Mouse (Mus musculus): ENCODE data around the gene Fgf23.
A peak's percentile ranks its signal among the peaks of the same experiment; 100 is the strongest.

The Fgf23 gene

DNA sequence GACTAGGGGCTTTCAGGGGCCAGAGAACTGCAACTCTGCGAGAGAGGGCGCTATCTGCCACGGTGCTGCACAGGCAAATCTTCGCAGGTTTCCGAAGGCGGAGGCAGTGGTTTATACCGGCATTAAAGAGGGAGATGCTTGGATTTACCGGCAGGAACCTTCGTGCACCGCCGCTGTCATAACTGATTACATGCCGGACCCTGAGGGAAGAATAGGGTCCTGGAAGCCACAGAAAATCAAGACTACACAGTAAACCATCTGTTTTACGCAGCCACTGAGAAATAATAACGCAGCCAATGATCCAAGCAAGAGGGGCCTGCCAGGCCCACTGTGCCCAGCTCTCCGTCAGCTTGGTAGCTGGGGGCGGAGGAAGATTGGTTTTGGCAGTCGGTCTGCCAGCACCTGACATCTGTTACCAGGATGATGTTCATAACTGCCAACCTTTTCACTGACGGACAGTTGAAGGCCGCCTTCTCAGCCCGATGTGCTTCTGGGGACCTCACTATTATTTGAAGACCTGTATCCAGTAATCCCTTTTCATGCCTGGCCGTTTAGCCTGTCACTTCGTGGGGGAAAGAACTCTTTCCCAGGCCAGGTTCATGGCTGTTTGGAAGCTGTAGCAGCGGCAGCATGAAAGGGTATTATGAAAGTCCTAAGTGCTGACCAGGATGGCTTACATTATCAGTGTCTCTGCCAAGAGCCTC, 42.2 kb downstream of the Fgf23 start:
- no peak for DNase-seq

DNA sequence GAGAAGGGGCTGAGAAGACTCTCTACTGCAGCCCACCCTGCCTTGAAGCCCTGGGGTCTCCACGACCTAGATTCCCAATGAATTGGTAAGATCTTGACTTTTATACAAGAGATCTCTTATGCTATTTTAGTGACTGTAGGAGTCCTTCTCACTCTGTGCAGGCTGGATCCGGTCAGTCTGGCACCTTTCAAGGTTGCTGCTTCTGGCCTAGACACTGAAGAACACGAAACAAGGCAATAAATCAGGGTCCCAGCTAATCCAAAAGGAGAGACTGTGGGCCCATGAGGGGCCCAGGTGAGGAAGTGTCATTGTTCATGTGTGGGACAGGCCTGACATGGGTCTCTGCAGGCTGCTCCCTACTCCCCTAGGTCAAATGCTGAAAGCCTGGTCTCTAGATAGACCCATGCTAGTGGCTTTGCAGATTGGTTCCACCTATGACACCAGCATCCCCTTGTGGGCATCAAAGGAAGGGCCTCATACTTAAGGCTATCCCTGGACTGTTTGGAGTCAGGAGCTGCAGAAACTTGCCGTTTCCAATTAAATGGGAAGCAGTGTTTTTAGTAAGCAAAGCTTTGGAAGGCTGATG, 49.6 kb downstream of the Fgf23 start:
- peak; percentile 19 for DNase-seq

DNA sequence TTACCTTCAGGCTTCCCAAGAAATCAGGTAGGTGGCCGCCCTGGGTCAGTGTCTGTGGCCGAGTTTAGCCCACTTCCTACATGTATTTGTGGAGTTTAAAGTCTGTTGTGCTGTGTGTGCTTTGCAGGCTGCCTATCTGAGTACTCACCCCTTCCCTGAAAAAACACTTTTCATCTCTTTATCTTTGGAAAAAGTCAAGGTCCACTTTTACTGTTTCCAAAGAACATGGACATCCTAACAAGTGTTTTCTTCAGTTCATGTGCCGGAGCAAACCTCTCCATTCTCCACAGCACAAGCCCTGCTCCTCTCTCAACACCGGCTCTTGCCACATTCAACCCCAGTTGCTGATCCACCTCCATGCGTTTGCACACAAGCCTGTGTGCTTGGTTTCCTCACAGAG, 50.3 kb downstream of the Fgf23 start:
- no peak for DNase-seq

DNA sequence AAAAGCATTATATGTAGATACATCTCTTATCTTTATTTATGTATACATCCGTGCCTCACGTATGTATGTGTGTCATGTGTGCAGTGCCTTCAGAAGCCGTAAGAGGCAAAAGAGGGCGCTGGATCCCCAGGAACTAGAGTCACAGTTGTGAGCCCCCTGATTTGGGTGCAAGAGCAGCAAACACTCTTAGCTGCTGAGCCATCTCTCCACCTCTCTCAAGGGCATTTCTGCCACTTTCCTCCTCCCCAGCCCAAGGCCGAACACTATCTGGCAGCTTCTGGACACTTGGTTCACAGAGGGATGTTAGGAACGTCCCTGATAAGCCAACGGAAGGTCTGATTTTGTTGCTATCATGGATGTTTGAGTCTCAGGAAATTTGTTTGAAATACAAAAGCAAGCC, 50.8 kb downstream of the Fgf23 start:
- DNase-seq = no peak

DNA sequence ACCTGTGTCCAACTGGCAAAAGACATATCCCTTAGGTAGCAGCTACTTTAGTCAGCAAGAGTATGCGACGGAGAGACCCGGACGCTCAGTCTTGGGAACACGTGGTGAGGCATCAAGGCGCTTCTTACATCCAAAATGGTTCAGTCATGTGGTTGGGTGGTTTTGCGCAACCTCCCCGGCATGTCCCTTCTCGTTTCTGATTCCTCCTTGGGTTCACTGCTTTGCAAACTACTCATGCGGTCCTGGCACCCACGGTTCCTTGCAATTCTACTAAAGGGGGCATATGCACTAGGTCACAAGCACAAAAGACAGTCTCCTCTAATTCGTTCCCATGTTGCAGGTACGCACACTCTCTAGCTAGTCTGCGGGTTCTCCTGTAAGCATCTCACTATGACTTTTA, 57.0 kb downstream of the Fgf23 start:
- no peak for DNase-seq

DNA sequence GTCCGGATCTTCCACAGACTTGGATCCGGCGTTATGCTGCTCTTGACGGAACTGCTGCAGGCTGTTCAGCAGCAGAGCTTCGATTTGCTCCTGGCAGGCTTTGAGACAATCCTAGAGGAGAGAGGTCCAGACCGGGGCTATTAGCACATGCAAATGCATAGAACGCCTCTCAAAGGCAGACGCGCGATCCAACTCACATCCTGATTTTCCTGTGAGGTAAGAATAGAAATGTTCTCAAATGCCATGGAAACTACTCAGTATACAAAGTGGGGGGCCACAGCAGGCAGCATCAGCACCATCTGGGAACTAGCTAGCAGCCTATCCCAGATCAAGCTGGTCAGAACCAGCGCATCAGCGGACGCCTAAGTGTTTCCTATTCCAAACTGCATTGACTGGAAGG, 57.7 kb downstream of the Fgf23 start:
- no peak for DNase-seq
